Mouse (Mus musculus): ENCODE results near the gene Nutf2. TPM values are rescaled to one million over a fixed set of nuclear protein-coding genes. Genes with fewer than 3 reads are reported as not detected.

The Nutf2 gene
- polyA plus RNA-seq, 1 experiment from 2014 or later = 87.7 TPM

GRCm38 (mm10) chr8:105852146-105852729, 8.1 kb upstream of the Nutf2 start:
- Histone ChIP-seq H3K9ac (ENCODE audit: low read depth, low read length) (no peak overlapping the region), H3K27me3 (replicated peaks; ENCODE audit: control insufficient read depth, insufficient read depth, low read length) (no peaks in the 10 kb centered on the region), H3K36me3 (ENCODE audit: control insufficient read depth, insufficient read depth) (peaks cover 19% of the 10 kb centered on the region), H3K4me3 (ENCODE audit: low read depth, low read length) (peak overlapping the region; percentile 86), H3K9me3 (ENCODE audit: control insufficient read depth) (no peaks in the 10 kb centered on the region), H3K4me2 (replicated peaks; ENCODE audit: low read depth) (peak overlapping the region; percentile 86), H3K27ac (ENCODE audit: low read depth, low read length) (no peak overlapping the region), H3K4me1 (replicated peaks; ENCODE audit: control insufficient read depth, insufficient read depth, low read length) (peaks cover 5% of the 10 kb centered on the region)
- 77% methylated on average over 12 of the region's 12 CpGs for WGBS
- ATAC-seq = no peak
- no peak for TF ChIP-seq CTCF (IDR thresholded peaks at IDR 0.05; ENCODE audit: low read depth)

DNA sequence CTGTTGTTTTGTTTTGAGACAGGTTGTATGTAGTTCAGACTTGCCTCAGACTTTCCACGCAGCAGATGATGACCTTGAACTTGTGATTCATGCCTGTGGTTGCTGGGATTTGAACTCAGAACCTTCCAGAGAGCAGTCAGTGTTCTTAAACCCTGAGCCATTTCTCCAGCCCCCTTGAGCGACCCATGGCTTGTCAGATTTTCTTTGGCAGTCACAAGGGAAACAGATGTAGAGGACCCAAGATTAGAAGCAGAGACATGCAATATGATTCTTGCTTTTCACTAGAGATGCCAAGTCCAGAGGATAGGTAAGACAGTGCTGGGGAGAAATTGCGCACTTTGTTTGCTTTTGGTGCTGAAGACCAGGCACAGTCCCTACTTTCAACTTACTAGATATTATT, 7.2 kb upstream of the Nutf2 start, which contains the start of gene Cenpt:
Gene Cenpt (minus strand): TSS at position 101 of the 400 bp plus-strand sequence.
- H3K9me3 ChIP-seq (ENCODE audit: control insufficient read depth) = no peaks in the 10 kb centered on the region
- no peak within 1 kb of the TSS; the same call in 1 of the 2 replicates for H3K4me3 ChIP-seq (ENCODE audit: low read depth, low read length)
- H3K9ac ChIP-seq (ENCODE audit: low read depth, low read length) = no peak within 1 kb of the TSS
- no peak within 1 kb of the TSS for H3K27ac ChIP-seq (ENCODE audit: low read depth, low read length)
- peaks cover 5% of the 10 kb centered on the region for H3K4me1 ChIP-seq (replicated peaks; ENCODE audit: control insufficient read depth, insufficient read depth, low read length)
- WGBS = 91% methylated on average over 3 of the region's 3 CpGs
- H3K27me3 ChIP-seq (replicated peaks; ENCODE audit: control insufficient read depth, insufficient read depth, low read length) = no peaks in the 10 kb centered on the region
- H3K4me2 ChIP-seq (replicated peaks; ENCODE audit: low read depth) = peak within 1 kb of the TSS; percentile 86; the same call in 1 of the 2 replicates
- no peak for ATAC-seq
- TF ChIP-seq CTCF (IDR thresholded peaks at IDR 0.05; ENCODE audit: low read depth) = no peak
- H3K36me3 ChIP-seq (ENCODE audit: control insufficient read depth, insufficient read depth) = peaks cover 10% of the 10 kb centered on the region

GRCm38 (mm10) chr8:105854303-105854702, 6.1 kb upstream of the Nutf2 start:
- Histone ChIP-seq H3K27ac (ENCODE audit: low read depth, low read length) (peak overlapping the region; percentile 82; the same call in 1 of the 2 replicates), H3K27me3 (replicated peaks; ENCODE audit: control insufficient read depth, insufficient read depth, low read length) (no peaks in the 10 kb centered on the region), H3K36me3 (ENCODE audit: control insufficient read depth, insufficient read depth) (no peaks in the 10 kb centered on the region), H3K4me2 (replicated peaks; ENCODE audit: low read depth) (peak overlapping the region; percentile 97), H3K4me1 (replicated peaks; ENCODE audit: control insufficient read depth, insufficient read depth, low read length) (peaks cover 5% of the 10 kb centered on the region), H3K9me3 (ENCODE audit: control insufficient read depth) (no peaks in the 10 kb centered on the region), H3K9ac (ENCODE audit: low read depth, low read length) (peak overlapping the region; percentile 81; the same call in 1 of the 2 replicates), H3K4me3 (ENCODE audit: low read depth, low read length) (peak overlapping the region; percentile 80)
- no peak for TF ChIP-seq CTCF (IDR thresholded peaks at IDR 0.05; ENCODE audit: low read depth)
- 25% methylated on average over 8 of the region's 8 CpGs for WGBS
- ATAC-seq = no peak

DNA sequence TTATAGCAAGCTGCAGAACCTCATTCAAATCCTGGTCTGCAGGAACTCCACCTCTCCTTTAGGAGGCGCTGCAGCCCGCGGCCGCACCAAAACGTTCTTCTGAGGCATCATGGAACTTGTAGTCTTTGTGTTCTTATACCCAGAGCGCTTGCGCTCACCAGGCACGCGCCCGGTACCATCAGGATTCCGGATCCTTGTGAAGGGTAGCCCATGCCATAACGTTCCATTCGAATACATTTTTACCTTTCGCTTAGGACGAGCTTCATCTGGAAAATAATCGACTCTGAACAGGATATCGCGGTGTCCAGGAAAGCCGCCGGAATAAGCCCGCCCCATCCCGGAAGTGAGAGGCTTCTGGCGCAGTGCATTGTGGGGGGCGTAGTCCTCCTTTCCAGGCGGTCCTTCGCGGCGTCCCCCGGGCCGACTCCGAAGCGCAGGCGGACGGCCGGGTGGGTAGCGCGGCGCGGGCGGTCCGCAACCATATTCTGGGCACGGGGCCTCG, 5.6 kb upstream of the Nutf2 start, which contains the start of gene Thap11:
Gene Thap11 (plus strand): TSS at position 418 of the 502 bp plus-strand sequence.
- under 1% methylated on average over 43 of the region's 43 CpGs for WGBS
- TF ChIP-seq CTCF (IDR thresholded peaks at IDR 0.05; ENCODE audit: low read depth) = peak; percentile 90
- H3K4me3 ChIP-seq (ENCODE audit: low read depth, low read length) = peak within 1 kb of the TSS; percentile 80
- H3K27me3 ChIP-seq (replicated peaks; ENCODE audit: control insufficient read depth, insufficient read depth, low read length) = no peaks in the 10 kb centered on the region
- peak; percentile 91 for ATAC-seq
- H3K27ac ChIP-seq (ENCODE audit: low read depth, low read length) = peak within 1 kb of the TSS; percentile 82
- H3K4me1 ChIP-seq (replicated peaks; ENCODE audit: control insufficient read depth, insufficient read depth, low read length) = peaks cover 5% of the 10 kb centered on the region
- H3K9me3 ChIP-seq (ENCODE audit: control insufficient read depth) = no peaks in the 10 kb centered on the region
- no peaks in the 10 kb centered on the region for H3K36me3 ChIP-seq (ENCODE audit: control insufficient read depth, insufficient read depth)
- H3K9ac ChIP-seq (ENCODE audit: low read depth, low read length) = peak within 1 kb of the TSS; percentile 81
- peak within 1 kb of the TSS; percentile 97 for H3K4me2 ChIP-seq (replicated peaks; ENCODE audit: low read depth)

- Histone ChIP-seq H3K4me3 (ENCODE audit: low read depth, low read length) (peak overlapping the region; percentile 80), H3K4me2 (replicated peaks; ENCODE audit: low read depth) (peak overlapping the region; percentile 97), H3K9me3 (ENCODE audit: control insufficient read depth) (no peaks in the 10 kb centered on the region), H3K4me1 (replicated peaks; ENCODE audit: control insufficient read depth, insufficient read depth, low read length) (peaks cover 5% of the 10 kb centered on the region), H3K27ac (ENCODE audit: low read depth, low read length) (peak overlapping the region; percentile 82), H3K9ac (ENCODE audit: low read depth, low read length) (peak overlapping the region; percentile 81), H3K27me3 (replicated peaks; ENCODE audit: control insufficient read depth, insufficient read depth, low read length) (no peaks in the 10 kb centered on the region), H3K36me3 (ENCODE audit: control insufficient read depth, insufficient read depth) (no peaks in the 10 kb centered on the region)
- peak; percentile 31 for TF ChIP-seq CTCF (IDR thresholded peaks at IDR 0.05; ENCODE audit: low read depth)
- WGBS = under 1% methylated on average over 71 of the region's 71 CpGs
- ATAC-seq = peak; percentile 44
Measured at GRCm38 (mm10) chr8:105855248-105856167, 4.9 kb upstream of the Nutf2 start.

Measured in intestine, postnatal 0 days (tissue).